Mouse (Mus musculus) midbrain, embryonic 10.5 days (tissue): Measurements from ENCODE around the gene Man2a1. TPM values are rescaled to one million over a fixed set of nuclear protein-coding genes. Genes with fewer than 3 reads are reported as not detected.

Experiments
- DNase-seq: peaks from one replicate; pipeline ENCODE4 v3.0.0-alpha.2; 2017; ENCODE audit warnings: low spot score
- H3K27ac ChIP-seq: fragments of 300-500 bp; sonication (generic); replicated peaks from 2 replicates; pipeline ENCODE4 v1.5.1; 2016; ENCODE audit warnings: mild to moderate bottlenecking
- H3K27me3 ChIP-seq: fragments of 300-500 bp; sonication (generic); 2 replicates; pipeline ENCODE4 v1.6.1; 2016; ENCODE audit warnings: low read depth, mild to moderate bottlenecking; ENCODE audit not compliant: poor library complexity, severe bottlenecking
- H3K36me3 ChIP-seq: fragments of 300-500 bp; sonication (generic); 2 replicates; pipeline ENCODE4 v1.6.1; 2016; ENCODE audit warnings: mild to moderate bottlenecking, moderate library complexity
- H3K4me1 ChIP-seq: fragments of 300-500 bp; sonication (generic); 2 replicates; pipeline ENCODE4 v1.6.1; 2016
- H3K4me3 ChIP-seq: fragments of 300-500 bp; sonication (generic); 2 replicates; pipeline ENCODE4 v1.5.1; 2016; ENCODE audit warnings: mild to moderate bottlenecking, moderate library complexity
- H3K9me3 ChIP-seq: fragments of 300-500 bp; sonication (generic); replicated peaks from 2 replicates; pipeline ENCODE4 v1.6.1; 2016; ENCODE audit warnings: mild to moderate bottlenecking
- WGBS: fragments of 180-500 bp; shearing (Covaris S2); methylation state at CpG from one replicate; pipeline ENCODE4 v1.1.7; 2016; 5-methylcytosine and 5-hydroxymethylcytosine counted together
- polyA plus RNA-seq: library from polyadenylated mRNA; unstranded; fragments of >200 nt; fragmentation: Nextera tagmentation; extraction: Ambion mirVana; gene quantifications from 2 replicates; pipeline ENCODE4 v1.2.1, GENCODE M21; 2016

Man2a1 gene
- polyA plus RNA-seq, 1 experiment from 2014 or later: 4.3 TPM

DNA sequence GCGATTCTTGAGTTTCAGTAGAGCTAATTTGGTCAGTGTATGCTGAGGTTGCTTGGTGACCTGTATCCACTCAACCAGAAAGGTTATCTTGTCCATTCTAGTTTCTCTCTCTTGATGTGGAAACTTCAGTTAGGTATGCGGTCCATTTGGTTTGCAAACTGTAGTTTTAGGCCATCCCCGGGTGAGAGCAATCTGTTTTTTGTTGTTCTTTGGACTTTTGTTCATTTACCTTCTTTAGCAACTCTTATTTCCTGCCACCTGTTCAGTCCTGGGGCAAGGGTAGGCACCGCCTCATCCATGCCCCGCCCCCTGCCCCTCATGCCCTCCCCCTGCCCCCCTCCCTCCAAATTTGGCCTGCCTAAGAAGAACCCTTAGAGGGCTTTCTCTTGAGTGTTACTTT, 3.6 kb downstream of the Man2a1 start:
- Histone ChIP-seq H3K36me3 (no peaks in the 10 kb centered on the region), H3K4me3 (no peak overlapping the region)
- 80% methylated on average over 5 of the region's 5 CpGs for WGBS

GRCm38 (mm10) chr17:64608228-64608627, 7.7 kb downstream of the Man2a1 start:
- Histone ChIP-seq H3K36me3 (0 out of 2 replicates have a peak, but pooled peaks cover 4% of the 10 kb centered on the region), H3K27ac (no peak overlapping the region), H3K4me1 (peaks cover 22% of the 10 kb centered on the region), H3K4me3 (no peak overlapping the region), H3K27me3 (no peaks in the 10 kb centered on the region), H3K9me3 (no peaks in the 10 kb centered on the region)
- WGBS: 89% methylated on average over 6 of the region's 6 CpGs
- no peak for DNase-seq

More for the DNA sequence above, 3.6 kb downstream of the Man2a1 start:
- H3K4me1 ChIP-seq: peaks cover 56% of the 10 kb centered on the region
- peaks cover 7% of the 10 kb centered on the region; the same call in 1 of the 2 replicates for H3K27me3 ChIP-seq
- DNase-seq: no peak
- no peaks in the 10 kb centered on the region for H3K9me3 ChIP-seq
- H3K27ac ChIP-seq: no peak overlapping the region

DNA sequence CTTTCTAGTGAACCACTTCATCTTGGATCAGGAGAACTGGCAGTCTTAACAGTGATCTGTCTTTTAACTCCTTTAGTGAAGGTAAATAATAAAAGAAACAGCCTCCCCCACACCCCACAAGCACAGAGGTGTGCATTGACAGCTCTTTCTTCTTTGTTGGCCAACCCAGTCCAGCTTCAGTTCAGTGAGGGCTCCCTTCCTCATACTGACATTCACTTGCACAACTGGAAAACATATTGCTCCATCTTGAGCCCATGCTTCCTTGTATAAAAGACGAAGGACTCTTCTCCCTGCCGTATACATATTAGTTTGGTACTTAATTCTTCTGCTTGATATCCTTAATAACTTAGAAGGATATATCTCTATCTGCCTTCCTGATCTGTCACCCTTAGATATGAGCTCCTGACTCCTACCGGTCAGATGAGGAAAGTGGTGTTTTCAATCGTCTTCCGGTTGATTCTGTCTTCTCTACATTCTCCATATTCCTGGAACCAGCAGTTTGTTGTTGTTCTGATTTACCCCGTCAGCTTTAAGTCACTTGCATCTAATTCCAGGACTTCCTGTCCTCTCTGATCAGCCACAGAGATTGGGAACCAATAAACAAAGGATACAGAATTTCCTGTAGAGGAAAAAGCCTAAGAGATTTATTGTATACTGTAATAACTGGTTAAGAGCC, 8.5 kb downstream of the Man2a1 start:
- Histone ChIP-seq H3K36me3 (0 out of 2 replicates have a peak, but pooled peaks cover 4% of the 10 kb centered on the region), H3K4me1 (peaks cover 14% of the 10 kb centered on the region; the same call in 1 of the 2 replicates), H3K9me3 (no peaks in the 10 kb centered on the region), H3K4me3 (no peak overlapping the region), H3K27me3 (no peaks in the 10 kb centered on the region), H3K27ac (no peak overlapping the region)
- WGBS: 85% methylated on average over 6 of the region's 6 CpGs
- no peak for DNase-seq

GRCm38 (mm10) chr17:64609741-64610140, 9.2 kb downstream of the Man2a1 start:
- Histone ChIP-seq H3K27ac (no peak overlapping the region), H3K4me3 (no peak overlapping the region), H3K27me3 (no peaks in the 10 kb centered on the region), H3K4me1 (peaks cover 8% of the 10 kb centered on the region; the same call in 1 of the 2 replicates), H3K9me3 (no peaks in the 10 kb centered on the region), H3K36me3 (0 out of 2 replicates have a peak, but pooled peaks cover 5% of the 10 kb centered on the region)
- WGBS: 50% methylated on average over 3 of the region's 3 CpGs
- no peak for DNase-seq

GRCm38 (mm10) chr17:64611426-64611825, 10.9 kb downstream of the Man2a1 start:
- H3K9me3 ChIP-seq: no peaks in the 10 kb centered on the region
- peaks cover 3% of the 10 kb centered on the region; the same call in 1 of the 2 replicates for H3K4me1 ChIP-seq
- H3K36me3 ChIP-seq: 0 out of 2 replicates have a peak, but pooled peaks cover 14% of the 10 kb centered on the region
- H3K4me3 ChIP-seq: no peak overlapping the region
- WGBS: 94% methylated on average over 5 of the region's 5 CpGs
- no peak overlapping the region for H3K27ac ChIP-seq
- no peaks in the 10 kb centered on the region for H3K27me3 ChIP-seq
- no peak for DNase-seq

DNA sequence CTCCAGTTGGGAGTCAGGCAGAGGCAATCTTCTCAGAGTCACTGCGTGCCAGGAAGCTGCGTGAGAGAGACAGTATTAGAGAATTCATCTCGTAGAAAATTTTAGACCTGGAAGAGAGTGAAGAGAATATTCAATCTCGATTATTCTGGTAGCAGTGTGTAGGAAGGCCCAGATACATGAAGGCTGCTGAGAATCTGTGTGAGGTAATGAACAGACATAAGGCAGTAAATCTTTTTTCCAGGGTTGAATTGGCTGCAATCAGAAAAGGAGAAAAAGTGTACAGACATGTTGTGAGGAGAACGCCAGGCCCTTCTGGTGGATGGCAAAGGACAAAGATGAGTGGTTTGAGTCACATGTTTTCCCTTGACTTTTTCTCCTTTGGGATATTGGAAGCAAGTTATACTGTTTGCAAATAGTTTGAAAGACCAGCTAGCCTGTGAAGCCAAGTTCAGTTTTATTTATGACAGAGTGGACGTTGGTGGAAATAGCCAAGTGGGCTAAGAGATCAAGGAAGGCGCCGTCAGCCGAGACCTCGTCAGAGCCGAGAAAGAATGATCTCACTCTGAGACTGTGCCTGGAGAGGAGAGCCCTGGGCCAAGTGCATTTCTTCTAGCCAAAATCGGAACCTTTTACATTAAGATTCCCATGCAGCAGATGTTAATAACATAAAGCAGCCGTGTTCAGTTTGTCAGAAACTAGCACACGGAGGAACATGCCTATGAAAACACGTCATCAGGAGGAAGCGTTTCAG, 11.8 kb downstream of the Man2a1 start:
- no peak overlapping the region for H3K4me3 ChIP-seq
- 0 out of 2 replicates have a peak, but pooled peaks cover 14% of the 10 kb centered on the region for H3K36me3 ChIP-seq
- H3K9me3 ChIP-seq: no peaks in the 10 kb centered on the region
- WGBS: 94% methylated on average over 16 of the region's 16 CpGs
- H3K27me3 ChIP-seq: no peaks in the 10 kb centered on the region
- no peak overlapping the region for H3K27ac ChIP-seq
- H3K4me1 ChIP-seq: peaks cover 3% of the 10 kb centered on the region; the same call in 1 of the 2 replicates
- no peak for DNase-seq

DNA sequence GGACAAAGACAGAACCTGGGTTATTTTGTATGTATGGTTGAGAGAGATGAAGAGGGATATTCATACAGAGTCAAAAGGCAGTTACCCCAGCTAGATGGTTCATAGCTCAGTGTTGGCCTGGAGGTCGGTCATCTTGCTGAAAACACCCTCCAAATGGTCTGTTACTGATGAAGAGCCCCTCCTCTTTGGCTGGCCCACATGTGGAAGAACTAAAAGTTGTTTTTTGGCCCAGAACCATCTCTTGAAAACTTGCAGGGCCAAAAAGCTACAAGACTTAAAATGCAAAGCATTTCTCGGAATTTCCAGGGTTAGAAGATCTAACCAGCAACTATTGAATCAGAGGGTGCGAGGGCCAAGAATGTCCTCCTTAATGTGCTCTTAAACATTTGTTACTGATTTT, 12.4 kb downstream of the Man2a1 start:
- no peaks in the 10 kb centered on the region for H3K27me3 ChIP-seq
- 90% methylated on average over 3 of the region's 3 CpGs for WGBS
- 0 out of 2 replicates have a peak, but pooled peaks cover 14% of the 10 kb centered on the region for H3K36me3 ChIP-seq
- no peak for DNase-seq
- no peaks in the 10 kb centered on the region for H3K9me3 ChIP-seq
- H3K27ac ChIP-seq: no peak overlapping the region
- peaks cover 3% of the 10 kb centered on the region; the same call in 1 of the 2 replicates for H3K4me1 ChIP-seq
- no peak overlapping the region for H3K4me3 ChIP-seq

DNA sequence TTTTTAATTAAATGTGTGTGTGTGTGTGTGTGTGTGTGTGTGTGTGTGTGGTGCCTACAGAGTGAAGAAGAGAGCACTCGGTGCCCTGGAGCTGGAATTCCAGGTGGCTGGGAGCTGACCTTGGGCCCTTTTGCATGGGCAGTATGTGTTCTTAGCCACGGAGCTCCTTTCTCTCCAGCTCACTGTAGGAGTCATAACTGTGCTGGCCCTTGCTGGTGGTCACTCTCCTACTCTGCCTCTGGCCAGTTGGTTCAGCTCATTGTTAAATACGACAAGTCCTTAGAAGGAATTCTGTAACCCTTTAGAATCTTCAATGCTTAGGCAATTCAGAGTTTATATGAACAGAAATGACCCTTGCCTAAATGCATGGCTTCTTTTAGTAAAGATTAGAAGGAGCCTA, 12.8 kb downstream of the Man2a1 start:
- Histone ChIP-seq H3K4me1 (peaks cover 3% of the 10 kb centered on the region; the same call in 1 of the 2 replicates), H3K27ac (no peak overlapping the region), H3K4me3 (no peak overlapping the region), H3K27me3 (no peaks in the 10 kb centered on the region), H3K36me3 (0 out of 2 replicates have a peak, but pooled peaks cover 14% of the 10 kb centered on the region), H3K9me3 (no peaks in the 10 kb centered on the region)
- WGBS: 85% methylated on average over 3 of the region's 3 CpGs
- DNase-seq: no peak

DNA sequence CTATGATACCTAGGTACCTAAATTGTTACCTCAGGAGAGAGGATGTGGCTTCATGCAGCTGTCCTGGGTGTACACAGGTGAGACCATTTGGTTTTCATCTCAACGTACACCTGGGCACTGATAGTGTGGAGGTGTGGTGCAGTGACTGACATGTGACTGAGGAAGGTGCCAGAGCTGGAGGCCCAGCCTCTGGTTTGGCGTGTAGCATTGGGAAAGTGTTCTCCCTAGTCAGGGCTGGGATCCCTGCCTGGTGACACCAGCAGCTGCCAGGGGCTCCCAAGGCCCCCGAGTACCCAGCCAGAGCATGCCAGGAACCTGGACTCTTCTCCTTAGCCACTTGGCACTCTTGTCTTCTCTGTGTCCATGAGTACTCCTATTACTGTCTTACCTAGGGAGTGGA, 14.3 kb downstream of the Man2a1 start:
- Histone ChIP-seq H3K9me3 (no peaks in the 10 kb centered on the region), H3K27ac (no peak overlapping the region), H3K36me3 (0 out of 2 replicates have a peak, but pooled peaks cover 14% of the 10 kb centered on the region), H3K4me3 (no peak overlapping the region), H3K4me1 (peaks cover 6% of the 10 kb centered on the region; the same call in 1 of the 2 replicates), H3K27me3 (no peaks in the 10 kb centered on the region)
- no peak for DNase-seq
- WGBS: 93% methylated on average over 3 of the region's 3 CpGs

GRCm38 (mm10) chr17:64615420-64615819, 14.9 kb downstream of the Man2a1 start:
- Histone ChIP-seq H3K36me3 (0 out of 2 replicates have a peak, but pooled peaks cover 14% of the 10 kb centered on the region), H3K9me3 (no peaks in the 10 kb centered on the region), H3K4me3 (no peak overlapping the region), H3K27me3 (no peaks in the 10 kb centered on the region), H3K27ac (no peak overlapping the region), H3K4me1 (peaks cover 12% of the 10 kb centered on the region; the same call in 1 of the 2 replicates)
- WGBS: 87% methylated on average over 6 of the region's 6 CpGs
- no peak for DNase-seq

GRCm38 (mm10) chr17:64616259-64616658, 15.7 kb downstream of the Man2a1 start:
- Histone ChIP-seq H3K4me3 (no peak overlapping the region), H3K27me3 (no peaks in the 10 kb centered on the region), H3K9me3 (no peaks in the 10 kb centered on the region), H3K27ac (no peak overlapping the region), H3K4me1 (peaks cover 19% of the 10 kb centered on the region), H3K36me3 (0 out of 2 replicates have a peak, but pooled peaks cover 14% of the 10 kb centered on the region)
- WGBS: 92% methylated on average over 6 of the region's 6 CpGs
- DNase-seq: no peak

DNA sequence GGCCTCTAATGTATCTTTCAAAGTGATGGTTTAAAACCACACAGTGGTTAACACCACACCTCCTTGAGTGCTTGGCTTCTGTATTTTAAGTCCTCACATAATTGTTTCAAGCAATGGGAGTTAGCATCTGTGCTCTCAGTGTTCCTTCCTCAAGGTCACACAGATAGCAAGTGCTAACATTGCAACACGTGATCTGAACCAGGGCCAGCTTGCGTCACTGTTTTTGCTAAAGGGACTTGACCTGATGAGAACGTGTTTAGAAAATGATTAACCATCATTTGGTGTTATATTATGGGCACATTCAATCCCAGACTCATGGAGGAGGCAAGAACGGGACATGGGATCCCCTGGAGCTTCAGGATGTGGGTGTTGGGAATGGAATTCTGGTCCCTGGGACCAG, 17.3 kb downstream of the Man2a1 start:
- Histone ChIP-seq H3K9me3 (no peaks in the 10 kb centered on the region), H3K27me3 (no peaks in the 10 kb centered on the region), H3K4me1 (peaks cover 24% of the 10 kb centered on the region), H3K36me3 (peaks cover 10% of the 10 kb centered on the region; the same call in 1 of the 2 replicates), H3K4me3 (no peak overlapping the region), H3K27ac (no peak overlapping the region)
- WGBS: 94% methylated on average over 4 of the region's 4 CpGs
- DNase-seq: no peak
